Mouse (Mus musculus): ENCODE data around the gene Agpat4.
A peak's percentile ranks its signal among the peaks of the same experiment; 100 is the strongest.

Gene Agpat4

DNA sequence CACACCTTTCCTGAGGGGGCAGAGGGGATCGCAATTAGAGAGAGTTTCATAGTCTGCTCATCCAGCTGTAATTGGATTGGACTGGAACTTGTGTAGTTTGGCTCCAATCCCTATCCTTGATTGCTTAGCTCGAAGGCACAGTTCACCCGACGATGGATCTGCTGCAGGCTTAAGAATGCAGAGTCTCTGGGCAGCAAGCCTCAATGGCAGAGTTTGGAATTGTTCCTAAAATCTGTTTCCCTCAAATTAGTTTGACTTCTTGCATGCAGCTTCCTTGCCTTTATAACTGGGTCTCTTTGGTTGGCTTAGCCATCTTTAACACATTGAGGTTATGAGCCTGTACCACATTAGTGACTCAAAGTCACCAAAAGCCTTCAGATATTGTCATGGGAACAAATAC is 81.4 kb downstream of the Agpat4 start:
- no peak for DNase-seq

DNA sequence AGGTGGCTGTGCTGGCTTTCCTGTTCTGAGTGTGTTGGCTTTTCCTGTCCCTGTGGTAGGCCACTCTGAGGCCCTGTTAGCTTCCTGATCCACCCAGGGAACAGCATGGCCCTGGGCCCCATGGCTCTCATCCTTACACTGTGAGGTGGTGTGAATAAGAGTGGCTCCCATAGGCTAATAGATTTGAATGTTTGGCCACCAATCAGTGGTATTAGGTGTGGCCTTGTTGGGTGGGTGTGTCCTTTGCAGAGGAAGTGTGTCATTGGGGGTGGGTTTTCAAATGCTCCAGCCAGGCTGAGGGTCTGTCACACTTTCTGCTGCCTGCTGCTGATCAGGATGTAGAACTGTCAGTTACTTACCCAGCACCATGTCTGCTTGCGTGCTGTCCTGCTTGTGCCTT is 82.6 kb downstream of the Agpat4 start:
- no peak for DNase-seq

DNA sequence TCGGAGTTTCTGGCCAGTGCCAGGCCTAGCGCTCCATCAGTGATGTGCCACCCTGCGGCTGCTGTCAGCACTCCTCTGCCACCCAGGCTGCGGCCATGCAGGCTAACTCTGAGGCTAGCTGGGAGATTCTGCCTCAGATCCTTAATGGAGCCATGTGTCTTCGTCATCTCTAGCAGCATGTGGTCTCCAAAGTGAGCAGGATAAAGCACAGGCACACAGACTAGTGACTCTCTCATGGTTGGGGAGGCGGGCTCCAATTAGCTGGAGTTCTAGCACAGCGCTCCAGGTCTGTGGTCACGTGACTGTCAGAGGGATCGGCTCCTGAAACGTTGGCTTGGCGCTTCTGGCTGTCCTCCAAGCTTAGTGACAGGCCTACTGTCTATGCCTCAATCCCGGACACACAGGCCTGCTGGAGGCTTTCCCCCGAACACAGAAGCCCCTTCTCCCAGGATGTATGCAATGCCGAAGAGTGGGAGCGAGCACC is 85.0 kb downstream of the Agpat4 start:
- DNase-seq, result peak; percentile 66 to 78

DNA sequence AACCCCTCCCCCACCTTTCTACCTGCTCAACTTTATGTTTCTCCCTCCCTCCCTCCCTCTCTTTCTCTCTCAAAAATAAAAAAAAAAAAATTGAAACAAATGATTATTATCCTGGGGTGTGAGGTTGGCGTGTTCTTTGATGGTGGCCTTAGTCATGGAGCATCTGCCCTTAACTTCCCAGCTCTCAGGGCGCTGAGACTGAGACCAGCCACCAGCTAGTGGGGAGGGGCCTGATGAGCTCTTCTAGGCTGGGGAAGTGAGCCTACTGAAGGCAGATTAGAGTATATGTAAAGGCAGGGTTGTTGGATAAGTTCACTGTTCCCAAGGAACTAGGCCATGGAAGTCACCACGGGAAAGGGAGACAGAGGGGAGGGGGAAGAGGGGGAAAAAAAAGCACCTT is 85.7 kb downstream of the Agpat4 start:
- DNase-seq, result no peak

DNA sequence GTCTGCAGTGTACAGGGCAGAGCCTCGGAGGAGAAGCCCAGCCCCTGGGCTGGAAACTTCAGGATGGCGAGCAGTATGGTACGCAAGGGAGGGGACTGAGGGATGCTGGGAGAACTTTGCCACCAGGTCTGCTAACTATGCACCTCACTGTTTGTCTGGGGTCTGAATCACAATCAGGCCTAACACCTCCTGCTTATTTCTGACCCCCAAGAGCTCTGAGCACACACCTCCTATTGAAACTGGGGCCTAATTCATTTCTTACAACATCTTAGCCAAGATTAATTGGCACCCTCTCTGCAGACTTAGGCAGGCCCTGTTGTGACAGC is 86.1 kb downstream of the Agpat4 start:
- DNase-seq, result no peak

DNA sequence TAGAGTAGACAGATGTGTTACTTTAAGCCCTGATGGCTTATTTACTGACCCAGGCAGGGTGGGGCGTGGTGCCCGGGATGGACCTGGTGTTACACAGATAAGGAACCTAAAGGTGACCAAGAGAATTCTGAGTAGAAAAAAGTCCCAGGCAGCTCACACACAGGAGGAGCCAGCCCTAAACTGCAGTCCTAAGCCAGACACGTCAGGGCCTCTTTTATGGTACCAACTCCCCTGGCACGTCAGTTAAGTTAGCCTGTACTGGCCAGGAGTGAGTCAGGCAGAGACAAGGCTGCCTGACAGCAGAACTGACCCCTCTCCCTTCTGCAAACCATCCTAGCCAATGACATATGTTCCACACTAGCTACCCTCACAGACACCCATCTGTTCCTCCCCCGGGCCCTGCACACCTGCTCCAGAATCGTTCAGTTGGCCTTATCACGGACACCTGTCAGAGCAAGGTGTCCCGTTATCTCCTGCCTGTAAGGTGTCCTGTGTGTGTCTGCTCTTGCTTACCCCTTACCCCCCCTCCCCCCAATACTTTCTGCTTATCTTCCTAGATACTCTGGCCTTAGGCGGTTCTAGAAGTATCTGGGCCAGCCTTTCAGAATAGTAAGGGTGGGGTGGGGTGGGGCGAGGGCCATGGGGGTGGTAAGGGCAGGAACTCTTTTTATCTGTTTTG is 86.7 kb downstream of the Agpat4 start:
- peak in 1 of 2 experiments; percentile 47 for DNase-seq

DNA sequence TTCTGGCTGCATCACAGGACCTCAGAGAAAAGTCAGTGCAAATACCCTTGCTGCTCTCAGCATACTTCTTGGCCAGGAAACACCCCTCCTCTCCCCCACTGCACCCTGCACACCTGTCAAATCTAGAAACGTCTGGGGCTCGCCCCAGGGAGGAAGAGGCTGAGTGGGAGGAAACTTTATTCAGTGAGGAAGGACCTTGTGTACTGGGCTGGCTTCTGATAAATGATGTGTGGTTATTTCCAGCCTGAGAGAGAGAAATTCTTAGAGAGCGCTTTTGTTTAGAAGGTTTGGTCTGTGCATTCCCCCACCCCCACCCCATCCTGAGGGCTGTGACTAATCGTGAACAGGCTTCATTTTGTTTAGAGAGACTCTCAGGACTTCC is 87.2 kb downstream of the Agpat4 start:
- DNase-seq, result no peak

DNA sequence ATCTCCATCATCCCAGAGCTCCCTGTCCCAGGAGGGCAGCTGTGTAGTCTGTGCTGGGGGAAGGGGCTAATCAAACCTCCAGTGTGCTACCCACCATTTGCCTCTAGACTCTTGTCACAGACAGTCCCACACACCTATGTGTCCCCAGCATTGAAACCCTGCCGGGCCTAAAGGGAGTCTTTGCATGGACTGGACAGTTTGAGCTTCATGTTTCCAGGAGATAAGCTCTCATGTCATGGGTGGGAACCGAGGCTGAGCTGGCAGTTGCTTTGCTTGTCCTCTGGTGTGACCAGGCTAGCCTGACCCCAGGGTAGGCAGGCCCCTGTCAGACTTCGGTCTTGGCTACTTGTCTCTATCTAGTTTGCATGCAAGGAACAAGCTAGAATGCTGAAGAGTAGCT is 87.7 kb downstream of the Agpat4 start:
- DNase-seq, result no peak

DNA sequence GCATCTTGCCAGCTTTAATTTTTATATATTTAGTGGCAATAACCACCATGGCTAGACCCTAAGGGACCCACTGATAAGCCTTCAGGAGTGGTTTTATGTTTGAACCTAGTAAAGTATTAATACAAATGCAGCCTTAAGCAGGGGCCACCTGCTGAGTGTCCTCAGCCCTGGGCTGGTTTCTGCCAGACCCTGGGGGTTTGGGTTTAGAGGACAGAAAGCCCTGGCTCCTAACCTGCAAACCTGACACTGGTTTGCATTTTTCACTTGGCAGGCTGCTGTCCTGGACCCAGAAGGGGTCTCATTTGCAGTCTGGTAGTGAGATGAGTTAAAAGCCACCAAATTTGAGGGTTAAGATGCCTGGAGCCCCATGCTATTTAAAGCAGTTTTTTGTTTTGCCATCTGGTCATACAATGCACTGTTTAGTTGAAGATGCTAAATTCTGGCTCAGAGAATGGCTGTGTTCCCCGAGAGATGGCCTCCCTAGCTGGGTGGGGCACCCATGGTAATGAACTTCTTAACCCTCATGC is 88.6 kb downstream of the Agpat4 start:
- DNase-seq, result peak in 1 of 2 experiments; percentile 53

DNA sequence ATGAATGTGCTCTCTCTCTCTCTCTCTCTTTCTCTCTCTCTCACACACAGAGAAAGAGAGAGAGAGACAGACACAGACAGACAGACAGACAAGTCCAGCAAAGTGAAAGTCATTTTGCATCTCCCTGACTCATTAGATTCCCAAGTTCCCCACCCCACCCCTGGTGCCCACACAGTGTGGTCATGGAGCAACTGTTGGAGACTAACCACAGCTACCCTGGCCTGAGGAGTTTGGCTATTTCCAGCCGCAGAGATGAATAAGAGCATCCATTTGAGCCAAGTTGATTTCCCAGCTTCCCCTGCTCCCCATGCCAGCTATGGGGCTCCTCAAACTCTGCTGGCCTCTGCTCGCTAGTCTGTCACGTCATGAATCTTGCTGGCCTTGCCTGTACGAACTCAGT is 91.0 kb downstream of the Agpat4 start:
- DNase-seq, result no peak

DNA sequence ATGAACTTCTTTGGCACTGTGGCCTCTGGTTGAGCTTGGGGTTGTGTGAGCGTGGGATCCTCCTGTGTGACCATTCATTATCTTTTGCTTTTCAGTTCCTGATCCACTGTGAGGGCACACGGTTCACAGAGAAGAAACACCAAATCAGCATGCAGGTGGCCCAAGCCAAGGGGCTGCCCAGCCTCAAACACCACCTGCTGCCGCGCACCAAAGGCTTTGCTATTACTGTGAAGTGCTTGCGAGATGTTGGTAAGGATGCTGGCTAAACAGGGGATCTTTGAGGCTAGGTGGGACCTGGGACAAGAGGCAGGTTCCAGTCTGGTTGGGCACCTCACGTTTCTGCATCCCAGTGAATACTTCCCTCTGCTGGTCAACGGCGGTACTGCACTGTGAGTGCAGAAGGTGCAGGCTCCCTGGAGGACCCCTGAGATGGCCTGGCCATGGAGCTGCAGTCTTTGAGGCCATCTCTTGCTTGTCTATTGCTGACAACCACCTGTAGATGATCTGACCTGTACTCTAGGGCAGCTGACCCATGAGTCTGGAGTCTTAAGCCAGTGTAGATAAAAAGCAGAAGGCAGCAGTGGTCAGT is 92.1 kb downstream of the Agpat4 start:
- peak; percentile 92 to 95 for DNase-seq

DNA sequence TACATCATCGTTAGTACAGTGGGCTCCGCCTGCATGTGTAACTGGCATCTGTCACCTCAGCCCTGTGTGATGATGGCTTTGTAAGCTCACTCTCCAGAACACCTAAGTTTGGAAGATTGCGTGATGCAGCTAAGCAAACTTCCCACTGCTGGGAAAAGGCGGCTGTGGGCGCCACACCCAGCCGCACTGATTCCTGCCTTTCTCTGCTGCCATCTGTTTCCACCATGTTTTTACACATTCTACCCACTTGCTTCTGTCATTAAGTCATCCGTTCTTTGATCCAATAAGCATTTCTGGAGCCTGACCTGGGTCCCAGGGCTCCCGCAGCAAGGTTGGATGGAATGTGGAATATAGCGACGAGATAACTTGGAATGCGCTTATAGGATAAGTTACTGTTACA is 93.4 kb downstream of the Agpat4 start:
- DNase-seq, result peak in 1 of 2 experiments; percentile 6

DNA sequence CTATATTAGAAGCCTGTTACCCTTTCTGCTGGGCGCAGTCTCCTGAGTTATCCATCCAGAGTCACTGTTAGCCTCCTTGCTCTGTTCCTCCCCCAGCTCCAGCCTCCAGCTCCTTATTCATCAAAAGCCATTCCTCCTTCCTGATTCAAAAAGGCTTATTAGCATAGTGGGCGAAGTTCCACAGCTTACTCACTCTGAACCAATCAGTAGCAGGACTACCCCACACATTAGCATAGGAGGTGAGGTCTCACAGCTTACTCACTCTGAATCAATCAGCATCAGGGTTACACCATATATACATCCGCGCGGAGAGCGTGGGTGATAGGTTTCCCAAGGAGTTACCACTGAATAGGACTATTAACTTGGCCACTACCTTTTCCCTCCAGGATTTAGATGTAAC is 93.8 kb downstream of the Agpat4 start:
- DNase-seq, result peak in 1 of 2 experiments; percentile 8

DNA sequence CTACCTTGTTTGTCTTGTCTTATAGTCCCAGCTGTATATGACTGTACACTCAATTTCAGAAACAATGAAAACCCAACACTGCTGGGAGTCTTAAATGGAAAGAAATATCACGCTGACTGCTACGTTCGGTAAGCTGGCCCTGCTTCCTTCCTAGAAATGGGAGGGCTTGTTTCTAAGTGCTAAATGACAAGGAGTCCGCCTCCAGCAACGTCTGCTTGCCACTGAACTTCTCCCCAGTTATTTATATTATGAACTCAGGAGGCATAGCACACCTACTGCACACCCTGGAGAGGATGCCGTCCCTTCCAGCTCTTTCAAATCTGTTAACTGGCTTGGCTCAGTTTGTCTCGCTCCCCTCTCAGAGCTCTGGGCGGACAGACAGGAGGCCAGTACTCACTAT is 94.9 kb downstream of the Agpat4 start:
- DNase-seq, result no peak

DNA sequence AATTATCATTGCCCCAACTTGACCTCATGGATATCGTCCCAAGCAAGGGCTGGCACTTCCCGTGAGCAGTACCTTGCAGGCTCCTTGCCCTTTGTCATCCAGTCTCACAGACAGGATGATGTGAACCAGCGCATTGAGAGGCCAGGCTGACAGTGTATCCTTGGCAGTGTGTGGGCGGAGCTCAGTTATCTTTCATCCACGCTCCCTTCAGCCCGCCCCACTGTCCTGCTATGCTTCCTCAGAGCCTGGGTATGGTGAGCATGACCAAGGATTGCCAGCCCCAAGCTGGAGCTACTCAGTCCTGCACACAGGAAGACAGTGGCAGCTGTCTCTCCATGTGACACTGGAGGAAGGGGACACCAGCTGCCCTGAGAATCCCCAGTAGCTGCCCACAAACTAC is 97.7 kb downstream of the Agpat4 start:
- no peak for DNase-seq

DNA sequence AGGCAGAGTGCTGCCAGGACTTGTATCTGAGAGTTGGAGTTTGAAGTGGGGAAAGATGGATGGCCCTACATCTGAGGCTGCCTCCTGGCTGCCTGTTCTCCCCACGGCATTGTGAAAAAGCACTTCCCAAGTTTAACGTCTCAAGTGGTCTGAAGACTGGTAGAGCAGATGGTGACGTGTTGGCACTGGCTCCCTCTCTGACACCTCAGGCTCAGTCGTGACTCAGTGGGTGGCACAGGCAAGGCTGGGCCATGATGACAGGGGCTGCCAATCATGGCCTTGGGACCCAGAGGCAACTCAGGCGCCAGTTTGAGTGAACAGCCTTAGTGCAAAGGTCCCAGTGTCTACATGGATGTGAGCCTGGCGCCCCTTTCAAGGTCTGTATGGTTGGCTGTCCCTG is 103.4 kb downstream of the Agpat4 start:
- peak; percentile 61 to 72 for DNase-seq

DNA sequence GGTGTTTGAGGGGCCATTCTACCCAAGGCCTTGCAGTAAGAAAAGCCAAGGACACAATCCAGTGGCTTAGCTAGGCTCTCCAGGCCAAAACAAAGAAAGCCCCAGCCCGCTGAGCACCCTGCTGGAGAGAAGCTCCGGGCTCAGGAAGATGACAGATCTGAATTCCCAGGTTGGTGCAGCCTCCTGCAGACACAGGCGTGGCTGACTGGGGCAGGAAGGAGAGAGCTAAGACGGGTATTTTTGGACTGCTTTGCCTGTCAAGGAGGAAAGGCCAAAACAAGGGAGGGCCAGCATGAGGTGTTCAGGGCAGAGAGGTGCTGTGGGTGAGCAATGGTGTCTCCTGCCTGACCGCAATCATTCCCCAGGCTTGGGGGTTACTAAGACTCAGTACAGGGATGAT is 105.2 kb downstream of the Agpat4 start:
- DNase-seq, result peak; percentile 49 to 65

DNA sequence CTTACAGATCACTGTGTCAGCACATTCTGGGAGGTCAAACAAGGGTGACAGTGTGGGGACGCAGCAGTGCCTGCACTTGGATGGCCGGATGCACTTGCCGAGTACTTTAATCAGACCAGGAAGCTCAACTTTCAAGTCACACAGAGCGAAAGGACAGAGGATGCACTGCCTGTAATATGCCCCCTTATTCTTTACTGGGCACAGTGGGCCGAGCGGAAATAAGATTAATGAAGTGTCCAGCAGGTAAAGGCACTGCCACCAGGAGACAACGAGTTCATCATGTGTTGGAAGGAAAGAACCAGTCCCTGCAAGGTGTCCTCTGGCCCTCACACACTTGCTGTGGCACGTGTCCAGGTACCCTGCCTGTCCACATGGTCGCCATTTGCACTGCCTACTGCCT is 105.6 kb downstream of the Agpat4 start:
- peak; percentile 65 to 79 for DNase-seq

DNA sequence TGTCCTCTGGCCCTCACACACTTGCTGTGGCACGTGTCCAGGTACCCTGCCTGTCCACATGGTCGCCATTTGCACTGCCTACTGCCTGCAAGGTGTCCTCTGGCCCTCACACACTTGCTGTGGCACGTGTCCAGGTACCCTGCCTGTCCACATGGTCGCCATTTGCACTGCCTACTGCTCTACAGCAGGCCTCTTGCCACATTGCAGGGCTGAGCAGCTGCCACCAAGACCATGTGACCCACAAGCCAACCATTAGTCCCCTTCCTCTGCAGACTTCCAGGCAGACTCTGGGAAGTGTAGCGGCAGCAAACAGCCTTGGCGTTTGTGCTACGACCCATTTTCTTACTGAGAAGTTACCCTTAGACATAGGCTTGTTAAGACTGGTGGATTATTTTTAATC is 106.0 kb downstream of the Agpat4 start:
- peak; percentile 85 to 87 for DNase-seq

DNA sequence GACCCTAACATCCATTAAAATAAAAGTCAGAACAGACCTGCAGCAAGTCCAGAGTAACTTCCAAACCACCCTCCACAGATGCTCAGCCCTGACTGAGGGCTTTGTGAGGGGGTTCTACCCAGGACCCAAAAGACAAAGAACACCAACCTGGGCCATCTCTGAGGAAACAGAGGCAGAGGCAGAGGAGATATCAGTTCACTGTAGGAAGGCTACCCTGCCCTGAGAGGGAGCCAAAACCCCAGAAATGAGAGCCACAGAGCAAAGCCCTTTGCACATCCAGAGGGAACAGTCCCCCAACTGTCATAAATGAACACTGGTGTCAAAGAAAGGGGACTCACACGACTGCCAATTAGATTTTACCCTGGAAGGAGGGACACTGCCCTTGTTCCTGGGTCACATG is 106.7 kb downstream of the Agpat4 start:
- DNase-seq, result peak in 1 of 2 experiments; percentile 29

DNA sequence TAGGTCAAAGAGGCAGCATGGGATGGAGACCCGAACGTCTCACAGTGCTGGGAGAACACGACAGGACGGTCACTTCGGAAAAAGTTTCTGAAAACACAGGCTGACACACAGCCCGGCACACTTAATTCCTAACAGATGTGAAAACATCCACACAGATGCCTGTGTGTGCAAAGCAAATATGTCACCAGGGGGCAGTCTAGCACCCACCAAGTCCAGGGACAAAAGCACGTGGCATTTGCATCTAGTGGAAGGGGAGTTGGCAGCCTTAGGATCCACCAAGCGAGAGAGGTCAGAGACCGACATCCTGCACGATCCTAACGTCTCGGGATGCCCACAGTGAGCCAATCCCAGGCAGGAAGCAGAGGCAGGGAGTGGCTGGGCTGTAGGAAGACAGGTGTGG is 108.0 kb downstream of the Agpat4 start:
- no peak for DNase-seq

DNA sequence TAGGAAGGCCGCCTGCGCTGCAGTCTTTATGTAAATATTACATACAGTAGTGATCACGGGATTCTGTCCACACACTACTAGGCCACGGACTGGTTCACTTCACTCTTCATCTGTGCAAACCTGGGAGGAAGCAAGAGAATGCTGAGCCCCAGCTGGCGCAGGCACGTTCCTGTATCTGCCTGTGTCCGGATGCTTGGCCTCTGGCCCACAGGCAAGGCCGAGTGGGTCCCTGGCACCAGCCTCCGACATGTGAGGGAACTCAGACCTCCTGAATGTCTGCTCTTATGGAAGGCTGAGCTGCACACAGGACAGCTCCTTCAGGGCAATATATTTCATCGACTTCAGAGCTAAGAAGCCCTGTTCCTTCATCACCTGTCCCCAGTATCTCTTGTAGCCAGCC is 109.5 kb downstream of the Agpat4 start:
- peak; percentile 62 to 64 for DNase-seq

DNA sequence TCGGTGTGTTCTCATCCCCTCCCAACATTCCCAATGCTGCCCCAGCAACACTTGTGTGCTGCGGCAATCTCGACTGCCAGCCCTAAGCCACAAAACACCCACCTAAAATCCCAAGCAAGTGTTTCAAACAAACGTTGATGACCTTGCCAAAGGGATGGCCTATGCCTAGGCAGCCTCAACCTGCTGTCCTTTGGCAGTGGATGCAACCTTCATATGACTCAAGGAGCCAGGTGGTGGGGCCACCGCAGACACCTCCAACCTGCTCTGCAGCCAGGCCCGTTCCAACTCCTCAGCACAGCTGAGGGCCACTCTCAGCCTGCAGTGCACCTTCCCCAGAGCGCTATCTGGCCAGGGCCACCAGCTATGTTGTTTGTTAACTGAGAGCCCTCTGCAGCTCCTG is 110.0 kb downstream of the Agpat4 start:
- peak; percentile 65 to 69 for DNase-seq

DNA sequence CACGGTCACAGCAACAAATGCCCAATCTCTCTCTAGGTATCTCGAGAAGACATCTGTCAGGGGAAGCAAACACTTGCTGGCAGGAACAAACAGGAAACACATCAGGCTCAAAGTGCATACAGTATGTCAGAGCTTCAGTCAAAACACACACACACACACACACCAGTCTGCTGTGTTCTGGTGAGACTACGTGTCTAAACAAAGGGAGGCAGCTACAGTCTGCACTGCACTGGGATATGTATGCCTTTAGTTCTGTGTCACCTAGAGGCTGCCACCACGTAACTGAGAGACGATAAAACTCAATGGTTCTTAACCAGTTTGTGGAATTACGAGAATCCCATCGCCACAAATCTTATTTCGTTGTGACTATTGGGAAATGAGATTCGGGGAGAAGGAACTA is 111.3 kb downstream of the Agpat4 start:
- DNase-seq, result no peak

DNA sequence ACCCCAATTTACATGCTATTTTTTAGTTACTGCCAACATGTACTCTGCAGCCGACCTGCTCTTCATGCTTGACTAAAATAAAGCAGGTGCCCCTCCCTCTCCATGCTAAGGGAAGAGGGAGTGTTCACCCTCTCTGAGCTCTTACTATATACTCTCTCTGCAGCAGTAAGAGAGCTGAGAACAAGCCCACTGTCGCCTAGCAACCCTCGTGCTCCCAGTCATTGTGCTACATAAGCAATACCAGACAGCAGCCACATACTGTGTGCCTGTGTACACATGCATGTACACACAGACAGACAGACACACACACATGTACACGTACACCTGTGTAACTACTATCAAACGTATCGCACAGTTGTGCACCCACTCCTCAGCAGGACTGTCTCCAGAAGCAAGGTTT is 111.7 kb downstream of the Agpat4 start:
- DNase-seq, result no peak

All from cerebellum, postnatal 25 days (tissue).